Mouse (Mus musculus): ENCODE results near the gene Rspo1. TPM values are rescaled to one million over a fixed set of nuclear protein-coding genes. Genes with fewer than 3 reads are reported as not detected.

The Rspo1 gene
- polyA plus RNA-seq (2012; rRNA removed): 1.1 and 1.9 TPM in 2 replicates

DNA sequence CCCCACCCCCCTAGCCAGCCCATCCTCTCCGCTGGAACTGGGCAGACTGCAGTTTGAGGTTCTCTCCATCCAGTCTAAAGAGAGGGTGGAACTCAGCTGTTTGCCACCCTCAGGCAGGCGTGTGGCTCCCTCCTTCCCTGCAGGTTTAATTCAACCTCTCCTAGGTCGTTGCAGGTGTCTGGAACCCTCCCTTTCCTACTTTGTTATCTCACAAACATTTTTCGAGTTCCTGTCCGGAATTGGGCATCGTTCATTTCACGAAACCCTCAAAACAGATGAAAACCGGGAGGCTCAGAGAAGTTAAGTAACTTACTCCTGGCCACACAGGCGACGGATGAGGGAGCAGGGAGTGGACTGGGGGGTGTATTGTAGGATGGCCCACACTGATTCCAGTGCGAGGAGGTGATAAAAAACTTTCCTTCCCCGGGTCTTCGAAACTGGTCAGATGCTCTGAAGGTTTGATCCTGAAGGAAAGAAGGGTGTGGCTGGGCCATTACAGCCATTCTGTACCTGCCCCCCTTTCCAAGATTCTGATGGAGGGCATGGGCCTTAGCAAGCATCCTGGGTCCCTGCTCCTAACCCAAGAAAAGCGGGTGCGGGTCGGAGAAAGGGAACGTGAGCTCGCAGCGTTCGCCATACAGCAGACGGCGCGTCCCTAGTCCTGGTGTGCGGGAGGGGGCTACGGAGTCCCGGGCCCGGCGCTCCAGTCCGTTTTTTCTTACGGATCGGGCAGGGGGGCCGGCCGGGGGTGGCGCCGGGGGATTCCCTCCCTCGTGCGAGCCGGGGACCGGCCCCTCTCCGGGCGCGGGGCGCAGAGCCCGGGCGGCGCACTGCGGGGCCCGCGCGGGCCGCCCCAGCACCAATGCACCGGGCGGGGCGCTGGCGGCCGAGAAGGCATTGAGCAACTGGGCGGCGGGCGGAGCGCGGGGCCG is at the start of gene Rspo1:
Gene Rspo1 (plus strand): TSS at position 760 of the 932 bp plus-strand sequence.

DNA sequence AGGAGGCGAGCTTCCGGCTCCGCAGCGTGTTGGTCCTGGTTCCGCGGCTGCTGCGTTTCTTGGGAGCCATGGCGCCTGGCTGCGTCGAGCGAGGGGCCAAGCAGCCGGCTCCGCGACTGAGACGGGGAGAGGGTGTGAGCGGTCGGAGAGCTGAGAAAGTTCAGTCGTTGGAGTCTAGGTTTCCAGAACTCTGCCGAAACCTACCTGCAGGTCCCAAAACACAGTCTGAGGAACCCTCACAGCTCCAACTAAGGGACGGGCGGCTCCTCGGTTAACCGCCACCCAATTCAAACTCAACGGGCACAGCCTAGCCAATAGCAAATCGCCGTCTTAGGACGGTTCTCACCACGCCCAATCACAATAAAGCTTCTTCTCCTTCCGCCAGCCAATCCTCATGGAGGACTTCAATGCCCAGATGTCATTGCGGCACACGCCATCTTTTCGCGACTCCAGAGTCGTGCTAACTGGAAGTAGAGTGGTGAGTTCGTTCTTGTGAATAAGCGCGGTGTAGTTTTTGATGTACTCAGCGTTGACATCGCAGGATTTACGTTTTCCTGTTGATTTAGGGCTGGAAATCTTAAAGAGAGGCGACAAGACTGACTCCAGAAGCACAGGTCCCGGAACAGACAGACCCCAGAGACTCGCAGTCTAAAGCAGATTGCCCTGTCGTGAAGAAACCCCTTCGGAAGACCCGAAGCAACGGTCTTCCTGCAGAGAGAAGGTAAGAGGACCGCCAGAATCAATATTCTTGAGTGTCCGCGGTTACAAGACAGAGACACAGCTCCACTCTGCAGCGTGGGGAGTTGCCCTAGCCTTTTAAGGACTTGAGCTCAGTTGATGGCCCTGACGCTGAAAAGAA is 49.4 kb upstream of the Rspo1 start, which contains the start of gene 9930104L06Rik:
Gene 9930104L06Rik (plus strand): TSS at position 436 of the 859 bp plus-strand sequence.

DNA sequence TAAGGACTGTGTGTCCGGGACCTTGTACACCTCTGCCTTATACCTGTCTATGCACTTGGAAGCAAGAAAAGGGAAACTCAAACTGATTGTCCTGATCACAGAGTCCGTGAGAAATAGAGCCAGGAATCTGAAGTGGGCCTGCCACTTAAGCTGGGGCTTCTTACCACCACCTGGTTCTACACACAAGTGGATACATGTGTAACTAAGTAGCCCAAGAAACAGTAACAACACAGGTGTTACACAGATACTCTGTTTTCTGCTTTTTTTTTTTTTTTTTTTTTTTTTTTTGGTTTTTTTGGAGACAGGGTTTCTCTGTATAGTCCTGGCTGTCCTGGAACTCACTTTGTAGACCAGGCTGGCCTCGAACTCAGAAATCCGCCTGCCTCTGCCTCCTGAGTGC is 47.0 kb upstream of the Rspo1 start, which contains the start of gene Cdca8:
Gene Cdca8 (minus strand): TSS at position 101 of the 400 bp plus-strand sequence.

DNA sequence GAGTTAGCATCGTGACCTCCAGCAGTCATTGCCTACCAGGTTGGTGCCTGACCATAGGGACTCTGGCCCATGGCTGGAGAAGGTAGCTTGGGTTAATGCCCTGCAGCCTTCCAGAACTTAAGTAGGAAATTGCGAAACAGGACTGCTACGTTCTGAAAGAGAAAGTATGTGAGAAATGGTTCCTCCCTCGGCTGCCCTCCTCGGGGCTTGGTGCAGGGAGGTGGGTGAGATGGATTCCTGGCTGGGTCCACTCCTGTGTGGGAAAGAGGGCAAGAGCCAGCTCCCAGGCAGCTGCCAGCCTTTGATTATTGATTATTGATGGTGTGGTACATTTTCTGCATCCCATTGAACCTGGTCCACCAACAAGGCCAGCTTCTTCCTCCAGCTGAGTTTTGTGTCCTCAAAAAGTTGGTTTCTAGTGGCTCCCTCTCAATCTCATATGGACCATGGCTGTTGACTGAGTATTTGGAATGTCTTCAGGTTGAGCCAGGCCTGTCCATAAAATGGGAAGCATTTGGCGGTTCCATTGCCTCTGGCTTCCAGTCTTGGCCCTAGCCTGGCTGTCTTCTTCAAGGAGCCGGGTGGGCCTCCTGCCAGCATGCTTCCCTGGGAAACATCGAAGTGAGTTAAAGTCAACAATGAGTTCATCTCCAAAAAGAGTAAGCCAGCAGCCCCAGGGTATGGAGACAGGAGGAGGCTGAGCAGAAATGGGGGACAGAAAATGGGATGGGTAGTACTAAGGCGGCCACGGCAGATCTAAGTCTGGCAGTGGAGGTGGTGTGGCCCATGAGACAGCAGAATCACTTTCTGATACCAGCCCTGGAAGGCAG is 29.8 kb downstream of the Rspo1 start, which contains the start of gene Gnl2:
Gene Gnl2 (plus strand): TSS at position 780 of the 830 bp plus-strand sequence.

Other genes starting within 250 kb of the Rspo1 start
- gene Inpp5b, start 244.6 kb upstream of the Rspo1 start, polyA plus RNA-seq (2012; rRNA removed): 43.5 and 44.2 TPM in 2 replicates
- gene Mtf1, start 184.3 kb upstream of the Rspo1 start, polyA plus RNA-seq (2012; rRNA removed): 10.0 TPM in 2 replicates
- 60.2 and 62.9 TPM in 2 replicates for gene Yrdc, start 135.8 kb upstream of the Rspo1 start, polyA plus RNA-seq (2012; rRNA removed)
- gene 1110065P20Rik, start 135.2 kb upstream of the Rspo1 start, polyA plus RNA-seq (2012; rRNA removed): 91.0 and 99.3 TPM in 2 replicates
- 54.8 and 55.1 TPM in 2 replicates for gene Maneal, start 124.3 kb upstream of the Rspo1 start, polyA plus RNA-seq (2012; rRNA removed)
- 26.8 and 30.2 TPM in 2 replicates for gene Epha10, start 105.5 kb upstream of the Rspo1 start, polyA plus RNA-seq (2012; rRNA removed)
- 21.3 and 23.1 TPM in 2 replicates for gene 9930104L06Rik, start 49.4 kb upstream of the Rspo1 start, polyA plus RNA-seq (2012; rRNA removed)
- 12.1 and 12.6 TPM in 2 replicates for gene Cdca8, start 47.1 kb upstream of the Rspo1 start, polyA plus RNA-seq (2012; rRNA removed)
- gene Gnl2, start 30.2 kb downstream of the Rspo1 start, polyA plus RNA-seq (2012; rRNA removed): 132 and 135 TPM in 2 replicates
- gene Dnali1, start 79.3 kb downstream of the Rspo1 start, polyA plus RNA-seq (2012; rRNA removed): 1.6 and 1.7 TPM in 2 replicates
- 17.1 and 18.1 TPM in 2 replicates for gene Snip1, start 80.2 kb downstream of the Rspo1 start, polyA plus RNA-seq (2012; rRNA removed)
- 140 and 146 TPM in 2 replicates for gene Meaf6, start 98.7 kb downstream of the Rspo1 start, polyA plus RNA-seq (2012; rRNA removed)
- gene Zc3h12a, start 141.4 kb downstream of the Rspo1 start, polyA plus RNA-seq (2012; rRNA removed): 0.56 and 1.4 TPM in 2 replicates

All from central nervous system, embryonic 18 days (tissue).